Mouse (Mus musculus): ENCODE results near the gene Mfsd6. TPM values are rescaled to one million over a fixed set of nuclear protein-coding genes. Genes with fewer than 3 reads are reported as not detected.

Mfsd6 gene
- polyA plus RNA-seq (2012; rRNA removed) = 14.3 and 21.8 TPM in 2 replicates

DNA sequence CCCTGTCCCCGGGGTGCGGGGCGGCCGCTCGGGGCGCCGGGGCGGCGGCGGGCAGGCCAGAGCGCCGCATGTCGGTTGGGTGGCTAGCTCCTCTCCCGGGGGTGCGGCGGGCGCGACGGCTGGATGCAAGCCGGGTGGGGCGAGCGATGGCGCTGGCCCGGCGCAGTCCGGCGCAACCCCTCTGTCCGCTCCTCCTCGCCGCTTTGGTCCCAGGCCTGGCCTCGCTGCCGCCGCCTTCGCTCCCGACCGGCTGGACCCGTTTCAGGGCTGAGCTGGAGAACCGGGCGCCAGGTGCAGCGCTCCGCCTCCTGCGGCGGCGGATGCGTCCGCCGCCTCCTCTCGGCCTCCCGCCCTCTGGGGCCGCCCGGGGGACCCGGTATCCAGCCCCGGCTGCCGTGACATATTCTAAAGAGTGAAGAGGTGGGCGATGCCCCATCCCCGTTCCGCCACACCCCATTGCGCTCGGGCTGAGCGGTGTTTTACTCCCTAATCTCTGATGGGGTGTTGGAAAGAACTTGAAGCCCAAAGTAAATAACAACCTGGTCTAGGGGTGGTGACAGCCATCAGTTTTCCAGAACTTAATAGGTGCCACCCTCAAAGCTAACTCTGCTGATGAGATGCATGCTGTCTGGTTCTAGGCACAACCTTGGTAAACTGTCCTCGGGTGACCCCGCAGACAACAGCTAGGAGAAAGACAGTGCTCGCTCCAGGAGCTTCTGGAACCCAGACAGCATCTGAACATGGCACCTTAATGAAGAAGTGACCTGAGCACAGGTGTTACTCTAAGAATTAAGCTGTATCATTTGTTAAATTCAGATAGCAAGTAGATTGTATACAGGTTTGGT is at the start of gene Mfsd6:
Gene Mfsd6 (minus strand): TSS at position 407 of the 845 bp plus-strand sequence.
- DNase-seq (ENCODE audit: low read depth) = peak; percentile 65
- no peak for TF ChIP-seq CTCF (IDR thresholded peaks at IDR 0.05; ENCODE audit: borderline replicate concordance, extremely low read depth, insufficient read depth, insufficient read length)
- peak; percentile 32; the same call in 1 of the 2 replicates for TF ChIP-seq POLR2A (IDR thresholded peaks at IDR 0.05; ENCODE audit: borderline replicate concordance, extremely low read depth, insufficient read depth, insufficient read length, poor library complexity, severe bottlenecking)

DNA sequence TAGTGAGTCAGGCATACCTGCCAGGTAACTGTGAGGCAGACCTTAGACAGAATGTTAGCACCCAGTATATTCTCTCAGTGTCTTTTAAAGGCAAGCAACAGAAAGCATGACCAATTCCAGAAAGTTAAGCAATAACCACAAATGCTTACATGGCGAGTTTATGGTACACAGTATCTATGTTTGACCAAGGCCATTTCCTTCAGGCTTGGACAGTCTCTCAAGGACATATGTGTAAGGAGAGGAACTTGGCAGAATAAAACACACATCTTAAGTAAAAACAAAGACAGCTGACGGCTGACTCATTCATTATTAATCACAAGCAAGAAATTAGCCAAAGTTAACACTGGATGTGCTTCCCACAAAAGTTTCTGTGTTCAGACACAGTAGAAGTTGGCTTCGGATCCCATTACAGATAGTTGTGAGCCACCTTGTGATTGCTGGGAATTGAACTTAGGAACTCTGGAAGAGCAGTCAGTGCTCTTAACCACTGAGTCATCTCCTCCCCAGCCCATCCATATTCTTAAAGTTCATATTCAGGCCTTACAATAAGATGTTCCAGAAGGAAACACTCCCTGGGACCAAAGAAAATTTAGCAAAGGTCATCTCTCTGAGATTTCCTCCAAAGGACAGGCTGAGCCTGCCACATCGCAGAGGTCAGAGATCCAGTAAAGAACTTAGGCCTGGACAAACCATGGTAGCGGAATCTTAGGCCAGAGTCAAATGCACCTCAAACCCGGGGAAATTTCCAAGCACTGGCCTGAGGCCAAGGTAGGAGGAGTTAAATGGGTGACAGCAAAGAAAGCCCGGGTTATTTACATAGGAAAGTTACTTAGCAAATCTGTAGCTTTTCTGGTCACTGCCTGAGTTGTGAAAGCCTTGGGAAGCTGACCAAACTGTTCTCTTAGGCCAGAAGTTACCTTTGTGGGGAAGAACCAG is 38.2 kb upstream of the Mfsd6 start:
- no peak for TF ChIP-seq POLR2A (IDR thresholded peaks at IDR 0.05; ENCODE audit: borderline replicate concordance, extremely low read depth, insufficient read depth, insufficient read length, poor library complexity, severe bottlenecking)
- no peak for TF ChIP-seq CTCF (IDR thresholded peaks at IDR 0.05; ENCODE audit: borderline replicate concordance, extremely low read depth, insufficient read depth, insufficient read length)
- DNase-seq (ENCODE audit: low read depth) = peak; percentile 19

- no peak for DNase-seq (ENCODE audit: low read depth)
- TF ChIP-seq POLR2A (IDR thresholded peaks at IDR 0.05; ENCODE audit: borderline replicate concordance, extremely low read depth, insufficient read depth, insufficient read length, poor library complexity, severe bottlenecking) (no peak), CTCF (IDR thresholded peaks at IDR 0.05; ENCODE audit: borderline replicate concordance, extremely low read depth, insufficient read depth, insufficient read length) (no peak)
Measured at GRCm38 (mm10) chr1:52763894-52764809, 36.9 kb upstream of the Mfsd6 start.

DNA sequence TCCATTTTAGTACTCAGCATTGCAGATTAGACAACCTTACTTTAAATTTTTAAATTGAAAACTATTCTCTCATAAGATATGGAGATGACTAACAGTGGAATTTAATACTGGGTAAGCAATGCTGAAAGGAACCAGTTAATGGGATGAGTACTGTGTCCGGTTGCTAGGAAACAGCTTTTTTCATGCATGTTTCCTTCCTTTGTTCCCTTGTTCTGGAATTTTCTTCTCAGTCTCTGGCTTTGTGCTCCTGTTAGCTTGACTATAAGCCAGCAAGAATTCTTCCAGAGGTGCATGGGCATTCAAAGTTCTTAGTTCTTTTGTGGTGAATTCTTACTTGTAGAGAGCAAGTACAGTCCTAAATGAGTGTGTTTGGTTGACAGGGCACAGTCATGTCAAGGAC is 30.9 kb upstream of the Mfsd6 start:
- TF ChIP-seq CTCF (IDR thresholded peaks at IDR 0.05; ENCODE audit: borderline replicate concordance, extremely low read depth, insufficient read depth, insufficient read length) (no peak), POLR2A (IDR thresholded peaks at IDR 0.05; ENCODE audit: borderline replicate concordance, extremely low read depth, insufficient read depth, insufficient read length, poor library complexity, severe bottlenecking) (no peak)
- DNase-seq (ENCODE audit: low read depth) = peak; percentile 55

GRCm38 (mm10) chr1:52754331-52754730 is 27.1 kb upstream of the Mfsd6 start:
- no peak for DNase-seq (ENCODE audit: low read depth)
- TF ChIP-seq CTCF (IDR thresholded peaks at IDR 0.05; ENCODE audit: borderline replicate concordance, extremely low read depth, insufficient read depth, insufficient read length) (no peak), POLR2A (IDR thresholded peaks at IDR 0.05; ENCODE audit: borderline replicate concordance, extremely low read depth, insufficient read depth, insufficient read length, poor library complexity, severe bottlenecking) (no peak)

DNA sequence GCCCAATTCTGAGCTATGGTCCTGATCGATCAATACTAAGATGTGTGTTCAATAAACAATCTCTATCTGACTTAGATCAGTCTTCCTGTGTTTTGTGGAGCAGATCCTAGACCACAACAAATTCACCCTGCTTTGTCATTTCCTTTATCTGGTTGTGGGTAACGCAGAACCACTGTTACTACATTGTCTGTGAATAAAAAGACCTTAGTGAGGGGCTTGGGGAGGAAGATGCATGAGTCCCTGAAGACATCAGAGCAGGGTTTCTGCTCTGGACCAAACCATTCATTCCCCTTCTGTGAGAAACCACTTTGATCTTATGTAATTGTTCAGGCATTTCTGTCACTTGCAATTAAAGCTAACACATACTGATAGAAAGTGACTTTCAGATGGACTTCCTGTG is 26.6 kb upstream of the Mfsd6 start:
- TF ChIP-seq CTCF (IDR thresholded peaks at IDR 0.05; ENCODE audit: borderline replicate concordance, extremely low read depth, insufficient read depth, insufficient read length) (no peak), POLR2A (IDR thresholded peaks at IDR 0.05; ENCODE audit: borderline replicate concordance, extremely low read depth, insufficient read depth, insufficient read length, poor library complexity, severe bottlenecking) (no peak)
- no peak for DNase-seq (ENCODE audit: low read depth)

GRCm38 (mm10) chr1:52752706-52753105 is 25.4 kb upstream of the Mfsd6 start:
- TF ChIP-seq CTCF (IDR thresholded peaks at IDR 0.05; ENCODE audit: borderline replicate concordance, extremely low read depth, insufficient read depth, insufficient read length) (no peak), POLR2A (IDR thresholded peaks at IDR 0.05; ENCODE audit: borderline replicate concordance, extremely low read depth, insufficient read depth, insufficient read length, poor library complexity, severe bottlenecking) (no peak)
- no peak for DNase-seq (ENCODE audit: low read depth)

DNA sequence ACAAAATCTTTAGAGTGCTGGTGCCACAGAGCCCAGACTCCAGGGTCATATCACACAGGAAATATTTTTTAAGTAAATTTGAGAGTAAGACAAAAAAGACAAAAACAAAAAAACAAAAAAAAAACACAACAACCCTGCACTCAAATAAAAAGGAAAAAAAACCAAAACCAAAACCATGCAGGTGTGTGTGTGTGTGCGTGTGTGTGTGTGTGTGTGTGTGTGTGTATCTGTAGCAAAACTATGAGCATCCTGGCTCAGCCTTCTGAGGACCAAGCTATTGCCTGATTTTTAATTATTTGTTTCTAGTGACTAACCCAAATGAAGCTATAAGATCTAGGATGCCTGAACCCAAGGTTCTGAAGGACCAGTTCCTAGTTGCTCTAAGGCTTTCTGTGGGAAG is 24.4 kb upstream of the Mfsd6 start:
- DNase-seq (ENCODE audit: low read depth) = no peak

DNA sequence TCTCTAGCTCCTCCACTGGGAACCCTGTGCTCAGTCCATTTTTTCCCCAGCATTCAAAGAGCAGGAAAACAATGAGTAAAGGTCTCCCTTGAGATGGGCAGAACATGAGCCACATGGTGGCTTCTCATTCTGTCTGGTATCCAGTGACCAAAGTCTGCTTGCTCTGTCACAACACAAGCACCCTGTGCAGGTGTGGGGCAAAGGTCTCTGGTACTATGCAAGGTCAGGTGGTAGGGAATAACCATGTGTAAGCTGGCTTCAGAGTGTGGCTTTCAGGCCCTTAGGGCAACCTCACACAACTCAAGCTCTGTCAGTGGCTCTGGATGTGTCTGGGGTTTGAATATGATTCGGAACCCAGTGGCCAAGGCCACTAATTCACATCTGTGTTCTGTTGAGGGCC is 22.7 kb upstream of the Mfsd6 start:
- DNase-seq (ENCODE audit: low read depth) = no peak
- no peak for TF ChIP-seq CTCF (IDR thresholded peaks at IDR 0.05; ENCODE audit: borderline replicate concordance, extremely low read depth, insufficient read depth, insufficient read length)
- no peak for TF ChIP-seq POLR2A (IDR thresholded peaks at IDR 0.05; ENCODE audit: borderline replicate concordance, extremely low read depth, insufficient read depth, insufficient read length, poor library complexity, severe bottlenecking)

More for the DNA sequence above, 24.4 kb upstream of the Mfsd6 start:
- TF ChIP-seq CTCF (IDR thresholded peaks at IDR 0.05; ENCODE audit: borderline replicate concordance, extremely low read depth, insufficient read depth, insufficient read length) (no peak), POLR2A (IDR thresholded peaks at IDR 0.05; ENCODE audit: borderline replicate concordance, extremely low read depth, insufficient read depth, insufficient read length, poor library complexity, severe bottlenecking) (no peak)

GRCm38 (mm10) chr1:52748260-52748659 is 21.0 kb upstream of the Mfsd6 start:
- peak; percentile 78 for DNase-seq (ENCODE audit: low read depth)

More at GRCm38 (mm10) chr1:52748260-52748659, 21.0 kb upstream of the Mfsd6 start:
- TF ChIP-seq POLR2A (IDR thresholded peaks at IDR 0.05; ENCODE audit: borderline replicate concordance, extremely low read depth, insufficient read depth, insufficient read length, poor library complexity, severe bottlenecking) (no peak), CTCF (IDR thresholded peaks at IDR 0.05; ENCODE audit: borderline replicate concordance, extremely low read depth, insufficient read depth, insufficient read length) (peak; percentile 70; the same call in 1 of the 2 replicates)
